Mouse (Mus musculus) CH12.LX (cell line): ENCODE data around the gene Gm20683. TPM values are rescaled to one million over a fixed set of nuclear protein-coding genes. Genes with fewer than 3 reads are reported as not detected.

Source experiments
- DNase-seq: peaks from one replicate; pipeline ENCODE4 v3.0.0-alpha.2; 2013; ENCODE audit errors: extremely low read depth
- H3K27ac ChIP-seq: 2 replicates; pipeline ENCODE4 v1.5.1; 2012; ENCODE audit warnings: low read depth, mild to moderate bottlenecking, control low read depth, moderate library complexity; ENCODE audit not compliant: insufficient read depth
- H3K27me3 ChIP-seq: replicated peaks from 2 replicates; pipeline ENCODE3; 2012; ENCODE audit warnings: inconsistent platforms
- H3K36me3 ChIP-seq, 2 experiments: replicated peaks in 1 of 2; 2 replicates each; pipeline versions ENCODE3 to v1.6.1; 2012; ENCODE audit warnings: inconsistent platforms in 1 of 2, low read length in 1 of 2, mild to moderate bottlenecking in 1 of 2, mixed read lengths in 1 of 2, moderate library complexity in 1 of 2; ENCODE audit not compliant: control insufficient read depth in 1 of 2, insufficient read depth in 1 of 2
- H3K4me1 ChIP-seq, 2 experiments: 2 replicates each; pipeline ENCODE4 v1.6.1; 2012; ENCODE audit warnings: inconsistent platforms in 1 of 2, moderate library complexity in 1 of 2; ENCODE audit not compliant: insufficient read depth in 2 of 2, control insufficient read depth in 1 of 2
- H3K4me2 ChIP-seq: 2 replicates; pipeline ENCODE4 v1.6.1; 2012; ENCODE audit warnings: low read depth, mild to moderate bottlenecking, control low read depth; ENCODE audit not compliant: poor library complexity, insufficient read depth, severe bottlenecking
- H3K4me3 ChIP-seq, 3 experiments: fragments of 150-350 bp in 1 of 3; sonication (generic) in 1 of 3; replicated peaks in 1 of 3; 2 replicates each; pipeline versions ENCODE3 to v1.5.1; 2011 to 2012; ENCODE audit warnings: low read depth in 2 of 3, low read length in 2 of 3, mild to moderate bottlenecking in 2 of 3, moderate library complexity in 2 of 3, control low read depth in 1 of 3, improper control_type of control experiment in 1 of 3, inconsistent platforms in 1 of 3, mixed read lengths in 1 of 3; ENCODE audit not compliant: poor library complexity in 1 of 3
- H3K79me2 ChIP-seq: replicated peaks from 2 replicates; pipeline ENCODE4 v1.6.1; 2012; ENCODE audit warnings: mild to moderate bottlenecking, moderate library complexity; ENCODE audit not compliant: control insufficient read depth, poor library complexity, insufficient read depth, severe bottlenecking; ENCODE audit errors: extremely low read depth
- H3K9ac ChIP-seq: 2 replicates; pipeline ENCODE4 v1.6.1; 2012; ENCODE audit warnings: low read depth, mild to moderate bottlenecking, control low read depth, moderate library complexity; ENCODE audit not compliant: insufficient read depth
- H3K9me3 ChIP-seq: replicated peaks from 2 replicates; pipeline ENCODE3; 2012; ENCODE audit warnings: low read length, inconsistent platforms, mixed read lengths
- BHLHE40 ChIP-seq: IDR thresholded peaks from 2 replicates; pipeline ENCODE4 v1.6.1; 2011; ENCODE audit warnings: mild to moderate bottlenecking, low read depth, low read length, improper control_type of control experiment
- CTCF ChIP-seq, 2 experiments: IDR thresholded peaks in 1 of 2; conservative IDR thresholded peaks in 1 of 2; 2 replicates each; pipeline ENCODE4 v1.5.1; 2011 to 2012; ENCODE audit warnings: low read depth in 2 of 2, low read length in 2 of 2, improper control_type of control experiment in 1 of 2, inconsistent platforms in 1 of 2, mild to moderate bottlenecking in 1 of 2, moderate library complexity in 1 of 2
- ELF1 ChIP-seq: IDR thresholded peaks from 2 replicates; pipeline ENCODE4 v1.6.1; 2014; ENCODE audit warnings: low read depth, mild to moderate bottlenecking, inconsistent platforms, low read length, improper control_type of control experiment
- GABPA ChIP-seq: IDR thresholded peaks from 2 replicates; pipeline ENCODE4 v1.6.1; 2012; ENCODE audit warnings: low read depth, low read length, improper control_type of control experiment, inconsistent platforms; ENCODE audit not compliant: insufficient replicate concordance
- HCFC1 ChIP-seq: IDR thresholded peaks from 2 replicates; pipeline ENCODE4 v1.6.1; 2012; ENCODE audit warnings: low read depth, mild to moderate bottlenecking, inconsistent platforms, low read length, improper control_type of control experiment
- MAX ChIP-seq: IDR thresholded peaks from 2 replicates; pipeline ENCODE4 v1.6.1; 2011; ENCODE audit warnings: low read length, improper control_type of control experiment
- MXI1 ChIP-seq: IDR thresholded peaks from 2 replicates; pipeline ENCODE4 v1.6.1; 2011; ENCODE audit warnings: mild to moderate bottlenecking, low read depth, low read length, improper control_type of control experiment
- MYC ChIP-seq: IDR thresholded peaks from 2 replicates; pipeline ENCODE4 v1.6.1; 2011; ENCODE audit warnings: low read depth, mild to moderate bottlenecking, improper control_type of control experiment, low read length
- NELFE ChIP-seq: IDR thresholded peaks from 2 replicates; pipeline ENCODE4 v1.6.1; 2011; ENCODE audit warnings: low read depth, low read length, improper control_type of control experiment
- NRF1 ChIP-seq: IDR thresholded peaks from 2 replicates; pipeline ENCODE4 v1.6.1; 2014; ENCODE audit warnings: low read depth, mild to moderate bottlenecking, inconsistent platforms, low read length, improper control_type of control experiment, moderate library complexity
- RCOR1 ChIP-seq: conservative IDR thresholded peaks from 2 replicates; pipeline ENCODE4 v1.6.1; 2012; ENCODE audit warnings: low read depth, mild to moderate bottlenecking, inconsistent platforms, low read length, improper control_type of control experiment
- UBTF ChIP-seq: IDR thresholded peaks from 2 replicates; pipeline ENCODE4 v1.6.1; 2012; ENCODE audit warnings: low read depth, mild to moderate bottlenecking, inconsistent platforms, low read length, improper control_type of control experiment, moderate library complexity
- USF2 ChIP-seq: conservative IDR thresholded peaks from 2 replicates; pipeline ENCODE4 v1.6.1; 2011; ENCODE audit warnings: low read depth, low read length, improper control_type of control experiment
- ZC3H11A ChIP-seq: IDR thresholded peaks from 2 replicates; pipeline ENCODE4 v1.6.1; 2012; ENCODE audit warnings: low read depth, mild to moderate bottlenecking, inconsistent platforms, low read length, improper control_type of control experiment
- dilution Hi-C: fragments of 300-500 bp; cut with MboI; formaldehyde crosslinking; loops from 2 replicates; pipeline ENCODE4 v1.14.3; 2020; ENCODE audit warnings: low sequenced_read_pairs; ENCODE audit not compliant: extremely low pct_unique_long_range_greater_than_20kb, extremely low pct_ligation_motif_present
- in situ Hi-C: fragments of 300-500 bp; cut with MboI; formaldehyde crosslinking; loops from 3 replicates; pipeline ENCODE4 v1.14.3; 2019; ENCODE audit warnings: low sequenced_read_pairs, low pct_ligation_motif_present, low pct_unique_long_range_greater_than_20kb, mixed read lengths
- polyA plus RNA-seq: library from polyadenylated mRNA; unstranded; fragments of >175 nt; gene quantifications from 2 replicates; pipeline ENCODE4 v1.2.1, GENCODE M21; 2012; ENCODE audit warnings: low read depth; ENCODE audit not compliant: insufficient read length
- total RNA-seq, 2 experiments: library from RNA; depleted of rRNA; stranded (reverse); fragments of 300-350 nt in 1 of 2; fragments of >200 nt in 1 of 2; gene quantifications; 2 replicates each; pipeline ENCODE4 v1.2.3; 2012 to 2014

Gm20683 gene
- total and polyA plus RNA-seq, 3 experiments = 1.3 to 4.8 (median 3.8) TPM

GRCm38 (mm10) chr17:25867836-25868600, 26.5 kb upstream of the Gm20683 start:
- DNase-seq = no peak
- in situ Hi-C loops (no loop called here), dilution Hi-C loops (no loop called here)
- peak overlapping the region; percentile 79 for H3K4me2 ChIP-seq
- H3K36me3 ChIP-seq = no peaks in the 10 kb centered on the region
- H3K27ac ChIP-seq = no peak overlapping the region
- H3K27me3 ChIP-seq = peaks cover 62% of the 10 kb centered on the region
- H3K79me2 ChIP-seq = no peaks in the 10 kb centered on the region
- TF ChIP-seq CTCF (conservative IDR thresholded peaks at IDR 0.05 in 1 of 2, IDR thresholded peaks at IDR 0.05 in 1 of 2; ENCODE audit: low read depth in 2 of 2, low read length in 2 of 2) = no peak
- TF ChIP-seq MYC = peak; percentile 36; the same call in 1 of the 2 replicates
- TF ChIP-seq GABPA = no peak
- TF ChIP-seq ZC3H11A = no peak
- TF ChIP-seq UBTF = 0 out of 2 replicates have a peak, but pooled peaks have one; percentile 38
- TF ChIP-seq RCOR1 = no peak
- peak; percentile 82 for TF ChIP-seq MXI1
- no peak for TF ChIP-seq BHLHE40
- no peak for TF ChIP-seq NRF1
- no peak for TF ChIP-seq ELF1
- TF ChIP-seq MAX = peak; percentile 63
- TF ChIP-seq HCFC1 = no peak
- no peak for TF ChIP-seq USF2
- TF ChIP-seq, all 38 proteins: peak for 4
- Histone ChIP-seq H3K4me1 (peaks cover 4 to 16% of the 10 kb centered on the region in 2 experiments; a peak in 3 of 4 replicates), H3K4me3 (peak overlapping the region; percentile 49 to 76 (median 51)), H3K9ac (peak overlapping the region; percentile 28; the same call in 1 of the 2 replicates), H3K9me3 (no peaks in the 10 kb centered on the region)

GRCm38 (mm10) chr17:25867509-25867835, 25.9 kb upstream of the Gm20683 start:
- dilution Hi-C loops = no loop called here
- in situ Hi-C loops = no loop called here
- no peak for DNase-seq

More at GRCm38 (mm10) chr17:25867509-25867835, 25.9 kb upstream of the Gm20683 start:
- Histone ChIP-seq H3K36me3 (no peaks in the 10 kb centered on the region), H3K4me3 (peak overlapping the region in 2 of 3 experiments; percentile 49 to 51), H3K27me3 (peaks cover 57% of the 10 kb centered on the region), H3K79me2 (no peaks in the 10 kb centered on the region), H3K4me2 (peak overlapping the region; percentile 79; the same call in 1 of the 2 replicates), H3K9me3 (no peaks in the 10 kb centered on the region), H3K27ac (no peak overlapping the region), H3K9ac (no peak overlapping the region), H3K4me1 (peaks cover 4 to 21% of the 10 kb centered on the region in 2 experiments; a peak in 3 of 4 replicates)
- TF ChIP-seq NELFE (no peak), UBTF (0 out of 2 replicates have a peak, but pooled peaks have one; percentile 8)
